Mouse (Mus musculus) frontal cortex, adult 2 months (tissue): ENCODE measurements around the gene Rab4b. TPM values are rescaled to one million over a fixed set of nuclear protein-coding genes. Genes with fewer than 3 reads are reported as not detected.

Experiments used
- polyA plus RNA-seq: library from polyadenylated mRNA; depleted of rRNA; stranded (reverse); fragments of >200 nt; gene quantifications from 2 replicates; pipeline ENCODE4 v1.2.3, GENCODE M21; 2012; rRNA removed

The Rab4b gene
- polyA plus RNA-seq, 1 experiment: 124 TPM

Other genes with a start within 250 kb of the Rab4b start
- gene Cyp2a22, start 239.5 kb downstream of the Rab4b start, polyA plus RNA-seq: not detected in 2 replicates
- not detected in 2 replicates for gene Cyp2a12, start 149.8 kb downstream of the Rab4b start, polyA plus RNA-seq
- 1.2 and 3.7 TPM in 2 replicates for gene Cyp2f2, start 59.0 kb downstream of the Rab4b start, polyA plus RNA-seq
- gene Cyp2t4, start 25.2 kb downstream of the Rab4b start, polyA plus RNA-seq: not detected in 2 replicates
- gene Egln2, start 12.1 kb downstream of the Rab4b start, polyA plus RNA-seq: 96.1 and 102 TPM in 2 replicates
- 0.18 and 0.29 TPM in 2 replicates for gene Gm21983, start 2.2 kb upstream of the Rab4b start, polyA plus RNA-seq
- 4.4 TPM in 2 replicates for gene Mia, start 2.3 kb upstream of the Rab4b start, polyA plus RNA-seq
- gene BC024978, start 16.9 kb upstream of the Rab4b start, polyA plus RNA-seq: 17.5 and 17.7 TPM in 2 replicates
- gene Snrpa, start 17.4 kb upstream of the Rab4b start, polyA plus RNA-seq: 190 and 196 TPM in 2 replicates
- gene Itpkc, start 49.8 kb upstream of the Rab4b start, polyA plus RNA-seq: 5.2 and 6.7 TPM in 2 replicates
- 39.1 and 40.5 TPM in 2 replicates for gene Coq8b, start 54.1 kb upstream of the Rab4b start, polyA plus RNA-seq
- gene Numbl, start 79.5 kb upstream of the Rab4b start, polyA plus RNA-seq: 95.1 and 100 TPM in 2 replicates
- 68.8 and 69.8 TPM in 2 replicates for gene Ltbp4, start 158.8 kb upstream of the Rab4b start, polyA plus RNA-seq
- gene Shkbp1, start 177.1 kb upstream of the Rab4b start, polyA plus RNA-seq: 58.4 and 62.8 TPM in 2 replicates
- 0.25 TPM in 1 of 2 replicates, not detected in the other for gene Gm20479, start 178.5 kb upstream of the Rab4b start, polyA plus RNA-seq